Comparison of ENCODE assay signal across 10 mouse cellular contexts in genomic region chr8:12930290-12930689, GRCm38 (mm10). TPM values are rescaled to one million over a fixed set of nuclear protein-coding genes. Genes with fewer than 3 reads are reported as not detected.
DNase-seq lines count a peak whose midpoint lies in the region; ATAC-seq and TF ChIP-seq lines count a peak whose summit lies in the region.
"Had no signal": no experiment of that assay in that cellular context is flagged by ENCODE, and none has a peak within 500 bp of the region (broad histone marks: within the 10 kb centered on the region; RNA-seq: fewer than 3 reads in every experiment).

No protein-coding gene starts in this region.

- no peak overlapping the region for H3K4me2 ChIP-seq in hindbrain, embryonic 14.5 days (replicated peaks)
- no peak overlapping the region for H3K4me2 ChIP-seq in heart, embryonic 13.5 days
- H3K4me2 ChIP-seq in stomach, embryonic 14.5 days (replicated peaks; ENCODE audit: low read depth, low read length) = peak overlapping the region; percentile 27

- H3K9me3 ChIP-seq in hindbrain, embryonic 10.5 days = no peaks in the 10 kb centered on the region
- no peaks in the 10 kb centered on the region for H3K9me3 ChIP-seq in hindbrain, embryonic 14.5 days (ENCODE audit: control insufficient read depth, low read length)
- H3K9me3 ChIP-seq in heart, embryonic 13.5 days = no peaks in the 10 kb centered on the region
- no peaks in the 10 kb centered on the region for H3K9me3 ChIP-seq in stomach, embryonic 14.5 days (ENCODE audit: control insufficient read depth, low read depth, low read length)

- 50% methylated on average over 5 of the region's 5 CpGs for WGBS in hindbrain, embryonic 10.5 days
- WGBS in hindbrain, embryonic 14.5 days = 40% methylated on average over 5 of the region's 5 CpGs
- 35% methylated on average over 5 of the region's 5 CpGs for WGBS in heart, embryonic 13.5 days
- whole genome bisulfite sequencing in stomach, embryonic 14.5 days = 16% methylated on average over 5 of the region's 5 CpGs
- 65% methylated on average over 5 of the region's 5 CpGs for WGBS in cerebellum, adult 2 months

- peak overlapping the region; percentile 67 for H3K27ac ChIP-seq in hindbrain, embryonic 10.5 days
- H3K27ac ChIP-seq in hindbrain, embryonic 14.5 days = no peak overlapping the region
- H3K27ac ChIP-seq in heart, embryonic 13.5 days (replicated peaks) = peak overlapping the region; percentile 37
- H3K27ac ChIP-seq in stomach, embryonic 14.5 days (ENCODE audit: low read length) = peak overlapping the region; percentile 86; the same call in 1 of the 2 replicates
- no peak overlapping the region for H3K27ac ChIP-seq in cerebellum, adult 2 months (ENCODE audit: insufficient read depth, low read length)

- DNase-seq in hindbrain, embryonic 10.5 days (ENCODE audit: low spot score) = no peak
- DNase-seq in hindbrain, embryonic 14.5 days (ENCODE audit: low spot score) = no peak
- DNase-seq in kidney, postnatal 25 days = peak; percentile 76 to 87
- no peak for DNase-seq in spleen, postnatal 10 days (ENCODE audit: low spot score in 2 of 2)
- no peak for DNase-seq in urinary bladder, postnatal 14 days (ENCODE audit: low spot score)
- no peak for DNase-seq in cerebellum, adult 2 months
- DNase-seq: cerebellum, adult 8-10 months; gastrocnemius, postnatal 10 days had no signal

- no peaks in the 10 kb centered on the region for H3K27me3 ChIP-seq in hindbrain, embryonic 10.5 days (ENCODE audit: insufficient read depth, poor library complexity, severe bottlenecking)
- no peaks in the 10 kb centered on the region for H3K27me3 ChIP-seq in hindbrain, embryonic 14.5 days (ENCODE audit: control insufficient read depth, insufficient read depth, low read length)
- no peaks in the 10 kb centered on the region; the same call in 1 of the 2 replicates for H3K27me3 ChIP-seq in heart, embryonic 13.5 days (replicated peaks)
- H3K27me3 ChIP-seq in stomach, embryonic 14.5 days (ENCODE audit: control insufficient read depth, insufficient read depth, low read length) = no peaks in the 10 kb centered on the region
- no peaks in the 10 kb centered on the region for H3K27me3 ChIP-seq in cerebellum, adult 2 months (ENCODE audit: control insufficient read depth, insufficient read depth, low read length)

- no peaks in the 10 kb centered on the region for H3K36me3 ChIP-seq in hindbrain, embryonic 10.5 days
- H3K36me3 ChIP-seq in hindbrain, embryonic 14.5 days (replicated peaks; ENCODE audit: control insufficient read depth, insufficient read depth) = peaks cover 3% of the 10 kb centered on the region; the same call in 1 of the 2 replicates
- H3K36me3 ChIP-seq in heart, embryonic 13.5 days = no peaks in the 10 kb centered on the region
- H3K36me3 ChIP-seq in stomach, embryonic 14.5 days (ENCODE audit: control insufficient read depth, insufficient read depth, low read length) = no peaks in the 10 kb centered on the region

- no peak overlapping the region for H3K4me3 ChIP-seq in hindbrain, embryonic 10.5 days
- no peak overlapping the region for H3K4me3 ChIP-seq in hindbrain, embryonic 14.5 days (replicated peaks; ENCODE audit: low read length)
- H3K4me3 ChIP-seq in heart, embryonic 13.5 days = no peak overlapping the region
- H3K4me3 ChIP-seq in stomach, embryonic 14.5 days (ENCODE audit: low read depth, low read length) = no peak overlapping the region
- H3K4me3 ChIP-seq in cerebellum, adult 2 months (replicated peaks; ENCODE audit: insufficient read depth, low read depth, low read length) = no peak overlapping the region

- no peak for TF ChIP-seq POLR2A in cerebellum, adult 2 months (IDR thresholded peaks at IDR 0.05; ENCODE audit: borderline replicate concordance, insufficient read depth, low read length)

- H3K4me1 ChIP-seq in hindbrain, embryonic 10.5 days (replicated peaks) = peaks cover 62% of the 10 kb centered on the region
- H3K4me1 ChIP-seq in hindbrain, embryonic 14.5 days (replicated peaks; ENCODE audit: control insufficient read depth, insufficient read depth, low read length) = peaks cover 11% of the 10 kb centered on the region; the same call in 1 of the 2 replicates
- peaks cover 10% of the 10 kb centered on the region for H3K4me1 ChIP-seq in heart, embryonic 13.5 days
- peaks cover 20% of the 10 kb centered on the region for H3K4me1 ChIP-seq in stomach, embryonic 14.5 days (ENCODE audit: control insufficient read depth, insufficient read depth, low read length)
- H3K4me1 ChIP-seq in cerebellum, adult 2 months (ENCODE audit: control insufficient read depth, insufficient read depth, low read length) = peaks cover 73% of the 10 kb centered on the region

- TF ChIP-seq CTCF in cerebellum, adult 2 months (IDR thresholded peaks at IDR 0.05; ENCODE audit: borderline replicate concordance, insufficient read depth, low read depth, low read length) = no peak

- no peak overlapping the region for H3K9ac ChIP-seq in hindbrain, embryonic 14.5 days
- no peak overlapping the region for H3K9ac ChIP-seq in heart, embryonic 13.5 days
- H3K9ac ChIP-seq in stomach, embryonic 14.5 days (replicated peaks; ENCODE audit: low read depth, low read length) = no peak overlapping the region

- ATAC-seq in hindbrain, embryonic 14.5 days (ENCODE audit: low FRiP score) = no peak
- ATAC-seq in heart, embryonic 13.5 days (ENCODE audit: extremely low read depth, insufficient number of reproducible peaks, low FRiP score, low TSS enrichment) = no peak
- ATAC-seq in stomach, embryonic 14.5 days (ENCODE audit: insufficient number of reproducible peaks, insufficient read depth, low FRiP score, low read depth) = no peak

RNA-seq across cellular contexts. Expression of gene Mcf2l, which starts 56.7 kb away (rescaled TPM):
- 31.5 and 46.4 TPM in 2 replicates for polyA plus RNA-seq in hindbrain, embryonic 10.5 days (2016; fragmentation: Nextera tagmentation; extraction: Ambion mirVana)
- 158 and 173 TPM in 2 replicates for polyA plus RNA-seq in hindbrain, embryonic 14.5 days (2014; fragmentation: Nextera tagmentation; extraction: Ambion mirVana)
- 6.9 and 7.1 TPM in 2 replicates for polyA plus RNA-seq in heart, embryonic 13.5 days (2015; fragmentation: Nextera tagmentation; extraction: Ambion mirVana)
- 20.7 and 24.5 TPM in 2 replicates for polyA plus RNA-seq in stomach, embryonic 14.5 days (2014; fragmentation: Nextera tagmentation; extraction: Ambion mirVana)
- 150 and 158 TPM in 2 replicates for polyA plus RNA-seq in cerebellum, adult 2 months (2012; rRNA removed)

Comparison
In these comparisons a context has a peak if more than half of its experiments do, and no peak if none do; other contexts are left out.
1. H3K27ac ChIP-seq: peak in hindbrain, embryonic 10.5 days (single experiment), heart, embryonic 13.5 days (single experiment) and stomach, embryonic 14.5 days (single experiment); none in hindbrain, embryonic 14.5 days (single experiment) and cerebellum, adult 2 months (single experiment).
2. DNase-seq: peak in kidney, postnatal 25 days (2 of 2); none in hindbrain, embryonic 10.5 days (single experiment), hindbrain, embryonic 14.5 days (single experiment), spleen, postnatal 10 days (0 of 2), urinary bladder, postnatal 14 days (single experiment) and cerebellum, adult 2 months (0 of 2).